Mouse (Mus musculus) retina, postnatal 7 days (tissue): ENCODE results near the gene Lmx1a.

ENCODE experiments used
- DNase-seq: peaks from one replicate; pipeline ENCODE4 v3.0.0-alpha.2; 2012; ENCODE audit warnings: low read depth, low spot score

Gene Lmx1a

GRCm38 (mm10) chr1:167693499-167694240 is 4.6 kb downstream of the Lmx1a start:
- DNase-seq, result no peak

- DNase-seq, result no peak
Measured at GRCm38 (mm10) chr1:167694731-167695130, 5.7 kb downstream of the Lmx1a start.

GRCm38 (mm10) chr1:167695910-167696459 is 6.9 kb downstream of the Lmx1a start:
- DNase-seq, result no peak

GRCm38 (mm10) chr1:167699706-167700105 is 10.7 kb downstream of the Lmx1a start:
- no peak for DNase-seq

- DNase-seq, result no peak
Measured at GRCm38 (mm10) chr1:167700221-167700620, 11.2 kb downstream of the Lmx1a start.

- DNase-seq, result no peak
Measured at GRCm38 (mm10) chr1:167705527-167705926, 16.5 kb downstream of the Lmx1a start.

- no peak for DNase-seq
Measured at GRCm38 (mm10) chr1:167708761-167709160, 19.7 kb downstream of the Lmx1a start.

- DNase-seq, result no peak
Measured at GRCm38 (mm10) chr1:167715730-167716341, 26.8 kb downstream of the Lmx1a start.

- DNase-seq, result no peak
Measured at GRCm38 (mm10) chr1:167734471-167734870, 45.4 kb downstream of the Lmx1a start.

GRCm38 (mm10) chr1:167736793-167737192 is 47.8 kb downstream of the Lmx1a start:
- DNase-seq, result no peak

- no peak for DNase-seq
Measured at GRCm38 (mm10) chr1:167739286-167739685, 50.2 kb downstream of the Lmx1a start.

GRCm38 (mm10) chr1:167746676-167747075 is 57.6 kb downstream of the Lmx1a start:
- DNase-seq, result no peak

- DNase-seq, result no peak
Measured at GRCm38 (mm10) chr1:167752661-167753060, 63.6 kb downstream of the Lmx1a start.

- DNase-seq, result no peak
Measured at GRCm38 (mm10) chr1:167754085-167754484, 65.0 kb downstream of the Lmx1a start.

GRCm38 (mm10) chr1:167754636-167755522 is 65.8 kb downstream of the Lmx1a start:
- DNase-seq, result no peak

- DNase-seq, result no peak
Measured at GRCm38 (mm10) chr1:167758208-167758607, 69.2 kb downstream of the Lmx1a start.

- DNase-seq, result no peak
Measured at GRCm38 (mm10) chr1:167760307-167760706, 71.3 kb downstream of the Lmx1a start.

GRCm38 (mm10) chr1:167761785-167762223 is 72.8 kb downstream of the Lmx1a start:
- no peak for DNase-seq

GRCm38 (mm10) chr1:167766619-167767018 is 77.6 kb downstream of the Lmx1a start:
- DNase-seq, result no peak

- DNase-seq, result no peak
Measured at GRCm38 (mm10) chr1:167770457-167770856, 81.4 kb downstream of the Lmx1a start.

- DNase-seq, result no peak
Measured at GRCm38 (mm10) chr1:167779766-167780488, 90.9 kb downstream of the Lmx1a start.
